Mouse (Mus musculus) hindbrain, embryonic 11.5 days (tissue): ENCODE measurements around the gene Epb42. TPM values are rescaled to one million over a fixed set of nuclear protein-coding genes. Genes with fewer than 3 reads are reported as not detected.

Source experiments
- ATAC-seq: fragments of 200-750 bp; cut with Nextera tagmentation; 2 replicates; pipeline ENCODE4 v1.8.0; 2017; ENCODE audit warnings: mild to moderate bottlenecking, moderate TSS enrichment, moderate library complexity; ENCODE audit not compliant: low FRiP score
- DNase-seq: peaks from one replicate; pipeline ENCODE4 v3.0.0-alpha.2; 2015; ENCODE audit warnings: low spot score
- H3K27ac ChIP-seq: fragments of 300-500 bp; sonication (generic); 2 replicates; pipeline ENCODE4 v1.5.1; 2014; ENCODE audit warnings: mild to moderate bottlenecking, low read depth, low read length
- H3K27me3 ChIP-seq: fragments of 300-500 bp; sonication (generic); 2 replicates; pipeline ENCODE4 v1.6.1; 2014; ENCODE audit warnings: mild to moderate bottlenecking, low read length, moderate library complexity, mixed read lengths; ENCODE audit not compliant: control insufficient read depth, insufficient read depth
- H3K36me3 ChIP-seq: fragments of 300-500 bp; sonication (generic); 2 replicates; pipeline ENCODE4 v1.6.1; 2014; ENCODE audit warnings: mild to moderate bottlenecking, low read length, moderate library complexity, mixed read lengths; ENCODE audit not compliant: control insufficient read depth, insufficient read depth
- H3K4me1 ChIP-seq: fragments of 300-500 bp; sonication (generic); replicated peaks from 2 replicates; pipeline ENCODE4 v1.6.1; 2014; ENCODE audit warnings: low read length, mixed read lengths; ENCODE audit not compliant: control insufficient read depth, insufficient read depth
- H3K4me2 ChIP-seq: fragments of 300-500 bp; sonication (generic); replicated peaks from 2 replicates; pipeline ENCODE4 v1.6.1; 2014; ENCODE audit warnings: mild to moderate bottlenecking, low read depth, low read length
- H3K4me3 ChIP-seq: fragments of 300-500 bp; sonication (generic); 2 replicates; pipeline ENCODE4 v1.5.1; 2014; ENCODE audit warnings: low read depth, low read length
- H3K9ac ChIP-seq: fragments of 300-500 bp; sonication (generic); 2 replicates; pipeline ENCODE4 v1.6.1; 2014; ENCODE audit warnings: low read depth, low read length
- H3K9me3 ChIP-seq: fragments of 300-500 bp; sonication (generic); 2 replicates; pipeline ENCODE4 v1.6.1; 2016; ENCODE audit warnings: low read length; ENCODE audit not compliant: control insufficient read depth
- WGBS: fragments of 180-500 bp; shearing (Covaris S2); extraction: QIAGEN DNeasy Blood & Tissue Kit; methylation state at CpG from one replicate; pipeline ENCODE4 v1.1.7; 2014; 5-methylcytosine and 5-hydroxymethylcytosine counted together
- polyA plus RNA-seq: library from polyadenylated mRNA; unstranded; fragments of >200 nt; fragmentation: Nextera tagmentation; extraction: Ambion mirVana; gene quantifications from 2 replicates; pipeline ENCODE4 v1.2.1, GENCODE M21; 2014

Epb42 gene
- polyA plus RNA-seq, 1 experiment from 2014 or later, result 6.2 TPM

- H3K27me3 ChIP-seq, result no peaks in the 10 kb centered on the region
- H3K4me1 ChIP-seq, result no peaks in the 10 kb centered on the region
- no peak overlapping the region for H3K4me2 ChIP-seq
- H3K36me3 ChIP-seq, result 0 out of 2 replicates have a peak, but pooled peaks cover 2% of the 10 kb centered on the region
- no peak for DNase-seq
- no peak overlapping the region for H3K4me3 ChIP-seq
- no peak for ATAC-seq
- H3K27ac ChIP-seq, result no peak overlapping the region
- WGBS, result 90% methylated on average over 9 of the region's 9 CpGs
- H3K9me3 ChIP-seq, result no peaks in the 10 kb centered on the region
- no peak overlapping the region for H3K9ac ChIP-seq
These were observed 20.6 kb downstream of the Epb42 start for GRCm38 (mm10) chr2:121016226-121016625.

GRCm38 (mm10) chr2:121015507-121015906 lies 21.4 kb downstream of the Epb42 start:
- H3K36me3 ChIP-seq, result 0 out of 2 replicates have a peak, but pooled peaks cover 2% of the 10 kb centered on the region

GRCm38 (mm10) chr2:121012676-121013075 lies 24.2 kb downstream of the Epb42 start:
- Histone ChIP-seq H3K4me3 (no peak overlapping the region), H3K27me3 (no peaks in the 10 kb centered on the region), H3K4me2 (no peak overlapping the region), H3K4me1 (no peaks in the 10 kb centered on the region; the same call in 1 of the 2 replicates), H3K9ac (no peak overlapping the region), H3K9me3 (no peaks in the 10 kb centered on the region), H3K27ac (no peak overlapping the region), H3K36me3 (0 out of 2 replicates have a peak, but pooled peaks cover 2% of the 10 kb centered on the region)
- DNase-seq (no peak), ATAC-seq (no peak)
- 90% methylated on average over 9 of the region's 9 CpGs for WGBS

More at GRCm38 (mm10) chr2:121015507-121015906, 21.4 kb downstream of the Epb42 start:
- no peak for DNase-seq
- no peak overlapping the region for H3K4me3 ChIP-seq
- H3K9me3 ChIP-seq, result no peaks in the 10 kb centered on the region
- no peaks in the 10 kb centered on the region for H3K27me3 ChIP-seq
- no peak overlapping the region for H3K9ac ChIP-seq
- WGBS, result 88% methylated on average over 2 of the region's 2 CpGs
- no peaks in the 10 kb centered on the region for H3K4me1 ChIP-seq
- ATAC-seq, result no peak
- no peak overlapping the region for H3K27ac ChIP-seq
- no peak overlapping the region for H3K4me2 ChIP-seq

GRCm38 (mm10) chr2:121009071-121009677 lies 27.7 kb downstream of the Epb42 start:
- no peak for DNase-seq
- ATAC-seq, result no peak
- Histone ChIP-seq H3K4me3 (peak overlapping the region; percentile 81), H3K27ac (no peak overlapping the region), H3K4me1 (no peaks in the 10 kb centered on the region; the same call in 1 of the 2 replicates), H3K4me2 (peak overlapping the region; percentile 77), H3K9ac (peak overlapping the region; percentile 81), H3K36me3 (0 out of 2 replicates have a peak, but pooled peaks cover 2% of the 10 kb centered on the region), H3K27me3 (no peaks in the 10 kb centered on the region), H3K9me3 (no peaks in the 10 kb centered on the region)
- 25% methylated on average over 5 of the region's 5 CpGs for WGBS

- Histone ChIP-seq H3K27me3 (no peaks in the 10 kb centered on the region), H3K4me1 (no peaks in the 10 kb centered on the region; the same call in 1 of the 2 replicates), H3K9ac (peak overlapping the region; percentile 81), H3K9me3 (no peaks in the 10 kb centered on the region), H3K36me3 (0 out of 2 replicates have a peak, but pooled peaks cover 2% of the 10 kb centered on the region), H3K27ac (no peak overlapping the region), H3K4me2 (peak overlapping the region; percentile 77), H3K4me3 (peak overlapping the region; percentile 81)
- ATAC-seq (no peak; the same call in 1 of the 2 replicates), DNase-seq (no peak)
- 2% methylated on average over 12 of the region's 12 CpGs for WGBS
These were observed 28.2 kb downstream of the Epb42 start for GRCm38 (mm10) chr2:121008664-121009007.

- Histone ChIP-seq H3K9ac (peak within 1 kb of the TSS; percentile 81), H3K36me3 (0 out of 2 replicates have a peak, but pooled peaks cover 2% of the 10 kb centered on the region), H3K4me3 (peak within 1 kb of the TSS; percentile 81), H3K27me3 (no peaks in the 10 kb centered on the region), H3K9me3 (no peaks in the 10 kb centered on the region), H3K27ac (no peak within 1 kb of the TSS), H3K4me2 (peak within 1 kb of the TSS; percentile 77), H3K4me1 (no peaks in the 10 kb centered on the region; the same call in 1 of the 2 replicates)
- WGBS, result 2% methylated on average over 34 of the region's 34 CpGs
- peak; percentile 91 for DNase-seq
- ATAC-seq, result peak; percentile 98
These were observed 28.8 kb downstream of the Epb42 start, which contains the start of gene Ccndbp1 for GRCm38 (mm10) chr2:121007925-121008663. TSS of gene Ccndbp1 (plus strand) at chr2:121008403.

- ATAC-seq, result no peak
- 94% methylated on average over 1 of the region's 1 CpGs for WGBS
- Histone ChIP-seq H3K27me3 (no peaks in the 10 kb centered on the region), H3K4me1 (no peaks in the 10 kb centered on the region; the same call in 1 of the 2 replicates), H3K4me3 (no peak overlapping the region), H3K27ac (no peak overlapping the region), H3K9me3 (no peaks in the 10 kb centered on the region), H3K9ac (no peak overlapping the region), H3K4me2 (no peak overlapping the region), H3K36me3 (no peaks in the 10 kb centered on the region)
- DNase-seq, result no peak
These were observed 29.9 kb downstream of the Epb42 start for GRCm38 (mm10) chr2:121006986-121007385.

- Histone ChIP-seq H3K36me3 (no peaks in the 10 kb centered on the region), H3K4me3 (no peak overlapping the region), H3K27me3 (no peaks in the 10 kb centered on the region), H3K27ac (no peak overlapping the region), H3K4me1 (no peaks in the 10 kb centered on the region; the same call in 1 of the 2 replicates), H3K9me3 (no peaks in the 10 kb centered on the region), H3K4me2 (no peak overlapping the region), H3K9ac (no peak overlapping the region)
- no peak for DNase-seq
- no peak for ATAC-seq
- 82% methylated on average over 7 of the region's 7 CpGs for WGBS
These were observed 32.7 kb downstream of the Epb42 start for GRCm38 (mm10) chr2:121004018-121004811.
